Mouse (Mus musculus): ENCODE measurements around the gene Tmem268.

DNA sequence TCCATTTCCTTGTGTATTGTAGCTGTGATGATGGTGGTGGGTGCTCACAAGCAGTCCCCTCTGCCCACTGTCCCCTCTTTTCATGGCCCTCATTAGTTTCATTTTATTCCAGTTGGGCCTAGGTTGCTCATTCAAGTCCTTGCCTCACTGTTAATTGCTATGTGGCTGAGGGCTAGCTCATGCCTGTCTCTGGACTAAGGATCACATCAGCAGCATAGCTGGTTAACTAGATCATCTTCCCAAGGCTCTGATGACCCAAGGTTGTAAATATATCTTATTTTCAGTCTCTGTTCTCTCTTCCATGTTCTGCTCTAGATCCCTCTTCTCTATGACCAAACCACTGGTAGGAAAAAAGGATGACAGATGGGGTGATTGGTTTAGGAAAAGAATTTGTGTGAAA, 42.7 kb downstream of the Tmem268 start:
- no peak for TF ChIP-seq CTCF (IDR thresholded peaks at IDR 0.05; ENCODE audit: control insufficient read depth, insufficient read depth, insufficient replicate concordance, low read depth, low read length)
- TF ChIP-seq POLR2A (IDR thresholded peaks at IDR 0.05; ENCODE audit: control insufficient read depth, low read depth, low read length) = no peak

Measured in testis, adult 2 months (tissue).